Mouse (Mus musculus) lung, adult 10 weeks (tissue): ENCODE measurements around the gene Fchsd2. TPM values are rescaled to one million over a fixed set of nuclear protein-coding genes. Genes with fewer than 3 reads are reported as not detected.

Source experiments
- polyA plus RNA-seq: library from polyadenylated mRNA; stranded (reverse); fragments of 350-450 nt; fragmentation: Illumina TruSeq; extraction: RNeasy Lipid Tissue Mini Kit (QIAGEN cat#74804); gene quantifications from one replicate; pipeline ENCODE4 v1.2.3, GENCODE M21; 2014; ENCODE audit warnings: low read depth, low replicate concordance; ENCODE audit not compliant: insufficient read depth

The Fchsd2 gene
- 12.2 TPM for polyA plus RNA-seq

GRCm38 (mm10) chr7:101092618-101093017 is at the start of gene Fchsd2:
Gene Fchsd2, plus strand, starts transcription at chr7:101092863.

GRCm38 (mm10) chr7:101301881-101302456 is 209.3 kb downstream of the Fchsd2 start, which contains the start of gene Atg16l2:
Gene Atg16l2, minus strand, starts transcription at chr7:101302251.

DNA sequence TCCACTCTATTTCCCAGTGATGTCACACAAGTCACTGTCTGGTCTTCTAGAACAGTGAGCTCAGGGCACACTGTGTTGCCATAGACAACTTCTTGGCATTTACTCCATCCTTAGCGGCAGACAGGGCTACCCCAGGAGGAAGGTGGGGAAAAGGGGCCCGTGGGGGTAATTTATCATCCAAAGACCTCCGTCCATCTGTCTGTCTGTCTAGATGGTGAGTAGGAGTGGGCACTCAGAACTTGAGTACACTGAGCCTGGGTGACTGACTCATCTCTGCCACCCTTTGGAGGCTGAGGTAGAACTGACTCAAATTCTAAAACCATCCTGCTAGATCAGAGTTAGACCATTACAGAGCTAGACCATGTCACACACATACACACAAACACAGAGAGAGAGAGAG is 224.4 kb downstream of the Fchsd2 start, which contains the start of gene Stard10:
TSS of gene Stard10 (plus strand) at position 73 of the 400 bp plus-strand sequence.

Other genes starting within 250 kb of the Fchsd2 start
- 4.7 TPM for gene Relt, start 229.4 kb upstream of the Fchsd2 start, polyA plus RNA-seq
- gene Arhgef17, start 160.8 kb upstream of the Fchsd2 start, polyA plus RNA-seq = 11.2 TPM
- 7.8 TPM for gene P2ry6, start 118.2 kb upstream of the Fchsd2 start, polyA plus RNA-seq
- 4.0 TPM for gene P2ry2, start 80.0 kb upstream of the Fchsd2 start, polyA plus RNA-seq
- gene Atg16l2, start 209.4 kb downstream of the Fchsd2 start, polyA plus RNA-seq = 12.1 TPM
- 96.9 TPM for gene Stard10, start 224.2 kb downstream of the Fchsd2 start, polyA plus RNA-seq